Mouse (Mus musculus) neural tube, embryonic 11.5 days (tissue): ENCODE measurements around the gene Mfrp. TPM values are rescaled to one million over a fixed set of nuclear protein-coding genes. Genes with fewer than 3 reads are reported as not detected.
A peak's percentile ranks its signal among the peaks of the same experiment; 100 is the strongest.

Source experiments
- ATAC-seq: fragments of 200-750 bp; cut with Nextera tagmentation; 2 replicates; pipeline ENCODE4 v1.8.0; 2017; ENCODE audit warnings: moderate number of reproducible peaks, mild to moderate bottlenecking, moderate TSS enrichment, moderate library complexity; ENCODE audit not compliant: insufficient read depth, low FRiP score, low TSS enrichment
- DNase-seq: peaks from one replicate; pipeline ENCODE4 v3.0.0-alpha.2; 2015; ENCODE audit warnings: low spot score
- H3K27ac ChIP-seq: fragments of 300-500 bp; sonication (generic); 2 replicates; pipeline ENCODE4 v1.5.1; 2014; ENCODE audit warnings: low read depth, mild to moderate bottlenecking, low read length
- H3K27me3 ChIP-seq: fragments of 300-500 bp; sonication (generic); 2 replicates; pipeline ENCODE4 v1.6.1; 2014; ENCODE audit warnings: mild to moderate bottlenecking, low read length, mixed read lengths; ENCODE audit not compliant: control insufficient read depth, insufficient read depth
- H3K36me3 ChIP-seq: fragments of 300-500 bp; sonication (generic); 2 replicates; pipeline ENCODE4 v1.6.1; 2014; ENCODE audit warnings: mild to moderate bottlenecking, low read length, moderate library complexity, mixed read lengths; ENCODE audit not compliant: control insufficient read depth, insufficient read depth
- H3K4me1 ChIP-seq: fragments of 300-500 bp; sonication (generic); 2 replicates; pipeline ENCODE4 v1.6.1; 2014; ENCODE audit warnings: low read length, mixed read lengths; ENCODE audit not compliant: control insufficient read depth, insufficient read depth
- H3K4me2 ChIP-seq: fragments of 300-500 bp; sonication (generic); 2 replicates; pipeline ENCODE4 v1.6.1; 2014; ENCODE audit warnings: low read depth, mild to moderate bottlenecking, moderate library complexity
- H3K4me3 ChIP-seq: fragments of 300-500 bp; sonication (generic); 2 replicates; pipeline ENCODE4 v1.5.1; 2014; ENCODE audit warnings: low read depth, low read length
- H3K9ac ChIP-seq: fragments of 300-500 bp; sonication (generic); 2 replicates; pipeline ENCODE4 v1.6.1; 2014; ENCODE audit warnings: mild to moderate bottlenecking, low read length
- H3K9me3 ChIP-seq: fragments of 300-500 bp; sonication (generic); 2 replicates; pipeline ENCODE4 v1.6.1; 2016; ENCODE audit warnings: low read length; ENCODE audit not compliant: control insufficient read depth
- WGBS: fragments of 180-500 bp; shearing (Covaris S2); extraction: QIAGEN DNeasy Blood & Tissue Kit; methylation state at CpG from one replicate; pipeline ENCODE4 v1.1.7; 2014; 5-methylcytosine and 5-hydroxymethylcytosine counted together
- polyA plus RNA-seq: library from polyadenylated mRNA; unstranded; fragments of >200 nt; fragmentation: Nextera tagmentation; extraction: Ambion mirVana; gene quantifications from 2 replicates; pipeline ENCODE4 v1.2.1, GENCODE M21; 2014

Gene Mfrp
- polyA plus RNA-seq, 1 experiment from 2014 or later: 0.21 TPM

DNA sequence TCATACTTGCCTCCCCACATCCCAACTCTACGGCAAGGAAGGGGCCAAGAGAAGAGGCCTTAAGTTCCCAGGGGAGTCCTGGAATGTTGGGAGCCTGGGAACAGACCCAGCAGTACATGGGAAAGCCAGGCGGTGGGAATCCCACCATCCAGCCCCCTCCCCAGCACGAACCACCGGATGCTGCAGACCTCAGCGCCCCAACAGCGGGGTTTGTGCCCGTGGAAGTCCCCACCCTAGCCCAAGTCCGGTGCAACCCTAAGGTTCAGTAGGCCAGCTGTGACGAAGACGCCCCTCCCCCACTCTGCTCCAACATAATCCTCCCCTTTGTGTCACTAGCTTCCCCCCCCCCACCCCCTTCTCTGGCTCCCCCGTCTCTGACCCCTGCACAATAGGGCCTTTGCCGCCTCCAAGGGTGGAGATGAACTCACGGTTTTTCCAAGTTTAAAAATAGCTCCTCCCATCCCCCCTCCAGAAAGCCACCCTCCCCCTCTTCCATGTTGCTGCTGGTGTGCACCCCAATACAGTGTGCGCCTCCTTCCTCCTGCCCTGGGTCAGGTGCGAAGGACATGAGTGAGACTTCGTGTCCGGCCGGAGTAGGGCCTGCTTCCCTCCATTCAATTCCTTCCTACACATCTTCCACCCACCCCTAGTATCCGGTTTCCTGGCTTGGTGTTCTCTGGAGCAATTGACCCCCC is 29.2 kb downstream of the Mfrp start:
- Histone ChIP-seq H3K4me1 (peaks cover 32% of the 10 kb centered on the region), H3K9me3 (no peaks in the 10 kb centered on the region), H3K27me3 (peaks cover 31% of the 10 kb centered on the region), H3K4me3 (peak overlapping the region; percentile 34), H3K27ac (peak overlapping the region; percentile 46; the same call in 1 of the 2 replicates), H3K36me3 (no peaks in the 10 kb centered on the region), H3K4me2 (peak overlapping the region; percentile 70), H3K9ac (peak overlapping the region; percentile 61)
- 13% methylated on average over 19 of the region's 19 CpGs for WGBS
- ATAC-seq (peak; percentile 46; the same call in 1 of the 2 replicates), DNase-seq (peak; percentile 65)

DNA sequence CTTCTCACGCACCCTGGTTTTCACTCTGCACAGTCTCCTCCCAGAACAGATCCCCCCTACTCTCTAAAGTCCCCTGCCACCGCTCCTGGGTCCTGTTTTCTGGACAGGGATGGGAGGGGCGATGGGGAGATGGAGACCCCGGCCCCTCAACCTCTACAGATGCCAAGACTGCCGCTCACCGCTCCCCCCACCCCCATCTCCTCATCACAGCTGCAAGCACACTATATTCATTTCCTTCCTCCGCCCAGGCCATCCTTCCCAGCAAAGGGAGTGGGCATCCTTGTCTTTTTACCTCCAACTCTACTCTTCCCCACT is 29.7 kb downstream of the Mfrp start:
- peak overlapping the region; percentile 30; the same call in 1 of the 2 replicates for H3K27ac ChIP-seq
- ATAC-seq (no peak), DNase-seq (peak; percentile 10)
- no peaks in the 10 kb centered on the region for H3K9me3 ChIP-seq
- H3K4me1 ChIP-seq: peaks cover 30% of the 10 kb centered on the region
- WGBS: 41% methylated on average over 7 of the region's 7 CpGs
- H3K27me3 ChIP-seq: peaks cover 36% of the 10 kb centered on the region
- H3K9ac ChIP-seq: peak overlapping the region; percentile 61; the same call in 1 of the 2 replicates
- H3K36me3 ChIP-seq: no peaks in the 10 kb centered on the region
- no peak overlapping the region for H3K4me3 ChIP-seq
- H3K4me2 ChIP-seq: no peak overlapping the region

DNA sequence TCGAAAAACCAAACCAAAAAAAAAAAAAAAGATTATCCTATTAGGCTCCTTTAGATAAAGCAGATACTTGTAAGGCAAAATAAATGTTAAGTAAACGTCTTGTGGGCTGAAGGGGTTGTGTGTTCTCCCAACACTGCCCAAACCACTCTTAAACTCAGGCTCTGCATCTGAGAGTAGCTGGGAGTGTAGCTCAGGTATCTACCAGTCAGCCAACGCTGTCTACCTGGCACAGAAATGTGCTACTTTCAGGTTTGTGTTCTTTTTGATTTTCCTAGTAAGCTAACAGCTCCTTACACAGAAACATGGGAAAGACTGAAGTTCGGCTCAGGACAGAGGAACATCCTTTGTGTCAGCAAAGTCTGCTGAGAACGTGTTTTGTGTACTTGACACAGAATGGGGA is 30.7 kb downstream of the Mfrp start:
- Histone ChIP-seq H3K36me3 (no peaks in the 10 kb centered on the region), H3K9ac (no peak overlapping the region), H3K9me3 (no peaks in the 10 kb centered on the region), H3K4me3 (no peak overlapping the region), H3K4me1 (peaks cover 28% of the 10 kb centered on the region), H3K27me3 (peaks cover 43% of the 10 kb centered on the region), H3K27ac (no peak overlapping the region), H3K4me2 (no peak overlapping the region)
- DNase-seq (no peak), ATAC-seq (no peak)
- WGBS: 77% methylated on average over 5 of the region's 5 CpGs

- ATAC-seq (no peak), DNase-seq (no peak)
- Histone ChIP-seq H3K27me3 (peaks cover 44% of the 10 kb centered on the region), H3K36me3 (no peaks in the 10 kb centered on the region), H3K4me3 (no peak overlapping the region), H3K4me1 (peaks cover 28% of the 10 kb centered on the region), H3K4me2 (no peak overlapping the region), H3K9ac (no peak overlapping the region), H3K27ac (no peak overlapping the region), H3K9me3 (no peaks in the 10 kb centered on the region)
- 4% methylated on average over 2 of the region's 2 CpGs for WGBS
Measured at GRCm38 (mm10) chr9:44133287-44133686, 31.8 kb downstream of the Mfrp start.

DNA sequence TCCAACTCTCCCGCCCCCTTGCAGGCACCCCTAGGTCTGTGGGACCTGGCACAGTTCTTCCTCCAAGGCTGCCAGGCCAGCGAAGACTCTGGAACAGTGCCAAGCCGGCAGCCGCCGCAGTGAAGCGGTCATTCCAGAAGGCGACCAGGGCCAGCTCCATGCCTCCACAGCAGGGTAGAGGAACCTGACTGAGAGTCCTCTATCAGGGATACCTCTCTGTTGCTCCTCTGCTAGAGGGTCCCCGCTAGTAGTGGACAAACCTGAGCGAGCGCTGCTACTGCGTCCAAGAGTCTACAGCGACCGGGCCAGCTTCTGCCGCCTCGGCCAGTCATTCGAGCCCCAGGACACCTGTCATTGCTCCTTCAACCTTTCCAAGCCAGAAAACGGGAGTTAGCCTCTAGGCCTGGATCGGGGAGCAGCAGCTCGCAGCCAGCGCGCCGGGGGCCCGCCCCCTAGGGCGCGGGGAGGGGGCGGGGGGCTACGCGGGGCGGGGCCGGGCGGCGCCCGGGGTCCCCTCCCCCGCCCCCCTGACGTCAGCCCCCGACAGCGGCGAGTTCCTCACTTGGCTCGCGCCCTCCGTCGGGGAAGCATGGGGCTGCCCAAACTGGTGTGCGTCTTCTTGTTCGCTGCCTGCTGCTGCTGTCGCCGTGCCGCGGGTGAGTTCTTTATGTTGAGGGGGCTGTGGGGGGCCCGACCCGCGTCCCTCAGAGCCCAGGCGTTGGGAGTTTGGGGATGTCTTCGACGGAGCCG is 32.7 kb downstream of the Mfrp start, which contains the start of gene Mcam:
TSS of gene Mcam (plus strand) at position 369 of the 750 bp plus-strand sequence.
- ATAC-seq: no peak; the same call in 1 of the 2 replicates

GRCm38 (mm10) chr9:44134851-44135730 is 33.6 kb downstream of the Mfrp start:
- WGBS: 5% methylated on average over 47 of the region's 49 CpGs
- Histone ChIP-seq H3K36me3 (no peaks in the 10 kb centered on the region), H3K4me2 (peak overlapping the region; percentile 77), H3K4me3 (peak overlapping the region; percentile 51), H3K4me1 (peaks cover 25% of the 10 kb centered on the region), H3K27me3 (peaks cover 44% of the 10 kb centered on the region), H3K9me3 (no peaks in the 10 kb centered on the region), H3K9ac (peak overlapping the region; percentile 55), H3K27ac (no peak overlapping the region)
- ATAC-seq (no peak), DNase-seq (no peak)

More for the DNA sequence above, 32.7 kb downstream of the Mfrp start, which contains the start of gene Mcam:
- H3K4me2 ChIP-seq: peak within 1 kb of the TSS; percentile 77
- no peaks in the 10 kb centered on the region for H3K9me3 ChIP-seq
- H3K27me3 ChIP-seq: peaks cover 44% of the 10 kb centered on the region
- peaks cover 28% of the 10 kb centered on the region for H3K4me1 ChIP-seq
- 0 out of 2 replicates have a peak within 1 kb of the TSS, but pooled peaks have one; percentile 14 for H3K27ac ChIP-seq
- H3K36me3 ChIP-seq: no peaks in the 10 kb centered on the region
- peak within 1 kb of the TSS; percentile 51 for H3K4me3 ChIP-seq
- 1% methylated on average over 52 of the region's 55 CpGs for WGBS
- H3K9ac ChIP-seq: peak within 1 kb of the TSS; percentile 55
- DNase-seq: peak; percentile 62

- H3K4me3 ChIP-seq: peak overlapping the region; percentile 51
- ATAC-seq (no peak), DNase-seq (no peak)
- H3K27me3 ChIP-seq: peaks cover 44% of the 10 kb centered on the region
- no peaks in the 10 kb centered on the region for H3K9me3 ChIP-seq
- peaks cover 20% of the 10 kb centered on the region for H3K4me1 ChIP-seq
- WGBS: 65% methylated on average over 7 of the region's 7 CpGs
- H3K9ac ChIP-seq: no peak overlapping the region
- H3K27ac ChIP-seq: no peak overlapping the region
- H3K36me3 ChIP-seq: no peaks in the 10 kb centered on the region
- peak overlapping the region; percentile 77 for H3K4me2 ChIP-seq
Measured at GRCm38 (mm10) chr9:44135731-44136411, 34.3 kb downstream of the Mfrp start.

DNA sequence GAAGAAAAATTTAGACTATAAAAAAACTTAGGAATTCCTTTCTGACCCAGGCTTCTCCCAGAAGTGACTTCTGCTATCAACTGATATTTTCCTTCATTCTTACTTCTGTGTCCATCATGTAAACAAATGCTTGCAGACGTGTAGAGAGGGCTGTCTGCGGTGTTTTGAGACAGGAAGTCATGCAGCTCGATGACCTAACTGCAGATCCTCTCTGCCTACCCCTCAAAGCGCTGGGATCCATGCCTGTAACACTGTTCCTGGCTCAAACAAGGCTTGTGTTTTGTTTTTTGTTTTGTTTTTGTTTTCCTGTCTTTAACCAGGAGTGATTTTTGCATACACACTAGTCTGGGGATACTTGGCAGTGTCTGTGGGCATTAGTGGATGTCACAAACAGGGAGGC is 36.3 kb downstream of the Mfrp start:
- Histone ChIP-seq H3K4me2 (no peak overlapping the region), H3K9ac (no peak overlapping the region), H3K27ac (no peak overlapping the region), H3K4me3 (no peak overlapping the region), H3K36me3 (no peaks in the 10 kb centered on the region), H3K27me3 (peaks cover 40% of the 10 kb centered on the region), H3K9me3 (no peaks in the 10 kb centered on the region), H3K4me1 (peaks cover 19% of the 10 kb centered on the region)
- DNase-seq: no peak
- WGBS: 74% methylated on average over 4 of the region's 4 CpGs
- no peak for ATAC-seq
